Mouse (Mus musculus) left cerebral cortex, adult 2 months (tissue): Measurements from ENCODE around the gene Wdr83os. TPM values are rescaled to one million over a fixed set of nuclear protein-coding genes. Genes with fewer than 3 reads are reported as not detected.

Source experiments
- DNase-seq, 2 experiments: peaks; one replicate each; pipeline ENCODE4 v3.0.0; 2021 to 2022; ENCODE audit warnings: low spot score in 2 of 2, mixed read lengths in 1 of 2; ENCODE audit errors: extremely low spot score in 1 of 2
- H3K27ac ChIP-seq: fragments of 200-600 bp; 2 replicates; pipeline ENCODE4 v1.8.1; 2022
- H3K4me3 ChIP-seq: fragments of 200-600 bp; 2 replicates; pipeline ENCODE4 v1.8.1; 2022
- CTCF ChIP-seq: fragments of 200-600 bp; IDR thresholded peaks from 2 replicates; pipeline ENCODE4 v1.8.1; 2022; ENCODE audit warnings: antibody characterized with exemption, mild to moderate bottlenecking, moderate library complexity
- intact Hi-C: fragments of 180-260 bp; cut with DNase I; formaldehyde crosslinking; loops from one replicate; pipeline ENCODE4 v1.15.1; 2025
- total RNA-seq, 2 experiments: library from RNA; stranded (reverse); gene quantifications; 2 replicates each; pipeline ENCODE4 v1.2.3; 2021

Wdr83os gene
- total RNA-seq, 2 experiments from 2014 or later, result 55.6 to 55.7 TPM

DNA sequence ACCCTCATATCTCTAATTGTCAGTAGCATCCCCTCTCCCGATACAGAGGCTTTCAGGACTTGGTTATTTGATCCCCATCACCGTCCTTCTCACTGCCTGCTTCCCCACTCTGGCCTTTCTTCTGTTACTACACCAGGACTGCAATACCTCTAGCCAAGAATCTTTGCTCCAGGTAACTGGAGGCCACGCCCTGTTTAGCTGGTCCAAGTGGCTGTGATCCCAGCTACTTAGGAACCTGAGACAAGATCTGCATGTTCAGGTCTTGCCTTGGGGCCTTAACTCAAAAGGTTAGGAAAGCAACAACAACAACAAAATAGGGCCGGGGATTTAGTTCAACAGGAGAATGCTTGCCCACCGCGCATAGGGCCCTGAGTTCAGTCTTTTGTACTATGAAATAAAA, 36.9 kb upstream of the Wdr83os start:
- DNase-seq, result no peak
- Histone ChIP-seq H3K27ac (no peak overlapping the region), H3K4me3 (no peak overlapping the region)
- intact Hi-C loops, result no loop called here
- TF ChIP-seq CTCF, result no peak

DNA sequence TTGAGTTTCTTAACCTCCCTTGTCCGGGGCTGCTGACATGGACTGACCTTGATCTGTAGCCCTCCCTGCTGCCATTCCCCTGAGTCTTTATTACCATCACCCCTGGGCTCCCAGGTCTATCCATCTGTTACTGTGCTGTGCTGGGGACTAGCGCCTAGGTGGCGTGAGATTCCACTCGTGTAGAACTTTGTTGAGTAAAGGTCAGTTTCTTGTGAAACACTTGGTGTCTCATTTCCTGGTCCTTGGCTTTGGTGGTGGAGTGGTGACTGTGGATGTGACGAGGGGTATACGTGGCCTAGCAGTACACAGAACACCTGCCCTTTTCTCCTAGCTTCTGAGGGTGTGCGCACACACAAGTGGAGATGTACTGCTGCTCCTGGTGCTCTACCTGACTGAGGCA, 23.2 kb upstream of the Wdr83os start:
- intact Hi-C loops, result no loop called here
- TF ChIP-seq CTCF, result no peak
- H3K4me3 ChIP-seq, result no peak overlapping the region
- no peak for DNase-seq
- H3K27ac ChIP-seq, result no peak overlapping the region

DNA sequence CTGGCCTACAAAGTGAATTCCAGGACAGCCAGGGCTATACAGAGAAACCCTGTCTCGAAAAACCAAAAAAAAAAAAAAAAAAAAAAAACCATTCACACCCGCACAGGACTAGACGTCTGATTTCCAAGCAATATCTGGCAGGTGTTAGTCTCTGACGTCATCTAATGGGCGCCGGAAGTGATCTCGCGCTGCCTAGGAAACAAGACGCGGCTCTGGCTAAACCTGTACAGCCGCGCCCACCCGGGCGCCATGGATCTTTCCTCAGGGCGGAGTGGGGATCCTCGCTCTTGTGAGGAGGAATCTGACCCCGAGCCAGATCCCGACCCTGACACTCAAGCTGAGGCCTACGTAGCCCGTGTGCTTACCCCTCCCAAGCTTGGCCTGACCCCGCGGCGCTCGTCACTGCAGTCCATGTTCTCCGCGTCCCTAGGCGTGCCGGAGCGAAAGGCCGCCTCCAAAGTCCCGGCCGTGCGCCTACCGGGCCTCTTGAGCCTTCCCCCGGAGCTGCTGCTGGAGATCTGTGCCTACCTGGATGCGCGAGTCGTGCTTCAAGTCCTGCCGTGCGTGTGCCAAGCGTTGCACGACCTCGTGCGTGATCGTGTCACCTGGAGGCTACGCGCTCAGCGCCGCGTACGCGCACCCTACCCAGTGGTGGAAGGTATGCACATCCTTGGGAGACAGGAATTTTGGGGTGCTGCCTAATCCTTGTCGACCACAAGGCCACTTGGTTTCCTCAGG, 20.5 kb upstream of the Wdr83os start, which contains the start of gene Fbxw9:
TSS of gene Fbxw9 (plus strand) at position 177 of the 738 bp plus-strand sequence.
- peak within 1 kb of the TSS; percentile 86 for H3K4me3 ChIP-seq
- DNase-seq, result peak; percentile 88 to 90
- peak within 1 kb of the TSS; percentile 87 for H3K27ac ChIP-seq
- no peak for TF ChIP-seq CTCF
- intact Hi-C loops, result no loop called here

DNA sequence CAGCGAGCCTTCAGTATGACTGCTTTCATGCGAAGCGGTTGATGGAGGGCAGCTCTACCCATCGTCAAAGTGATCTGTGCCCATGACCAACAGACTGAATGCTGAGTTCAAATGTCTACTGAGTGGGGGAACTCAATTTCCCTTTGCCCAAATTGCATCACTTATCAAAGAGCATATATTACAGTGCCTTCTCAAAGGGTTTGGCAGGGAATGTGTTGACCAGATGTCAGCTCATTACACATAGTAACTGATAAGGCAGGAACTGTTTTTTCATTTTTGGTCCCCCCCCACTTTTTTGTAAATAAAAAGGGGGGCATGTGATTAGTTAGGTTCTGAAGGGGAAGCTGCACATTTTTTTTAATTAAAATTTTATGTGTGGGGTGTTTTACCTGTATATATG, 17.9 kb upstream of the Wdr83os start:
- Histone ChIP-seq H3K27ac (no peak overlapping the region), H3K4me3 (no peak overlapping the region)
- TF ChIP-seq CTCF, result no peak
- intact Hi-C loops, result no loop called here
- DNase-seq, result no peak

DNA sequence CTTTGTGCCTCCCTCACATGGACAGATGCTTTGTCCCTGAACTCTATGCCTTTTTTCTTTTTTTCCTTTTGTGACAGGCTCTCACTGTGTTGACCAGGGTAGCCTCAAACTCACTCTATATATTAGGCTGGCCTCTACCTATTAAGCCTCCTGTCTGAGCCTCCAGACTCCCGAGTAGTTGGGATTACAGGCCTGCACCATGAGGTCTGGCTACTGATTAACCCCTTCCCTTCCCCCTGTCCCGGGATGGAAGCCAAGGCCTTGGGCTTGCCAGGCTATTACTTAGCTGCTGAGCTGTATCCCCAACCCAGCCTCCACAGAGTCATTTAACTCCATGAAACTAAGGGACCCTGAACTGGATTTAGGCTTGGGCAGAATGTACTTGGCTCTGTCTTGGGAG, 15.3 kb upstream of the Wdr83os start:
- no peak for DNase-seq
- TF ChIP-seq CTCF, result no peak
- Histone ChIP-seq H3K27ac (no peak overlapping the region), H3K4me3 (no peak overlapping the region)
- intact Hi-C loops, result no loop called here

DNA sequence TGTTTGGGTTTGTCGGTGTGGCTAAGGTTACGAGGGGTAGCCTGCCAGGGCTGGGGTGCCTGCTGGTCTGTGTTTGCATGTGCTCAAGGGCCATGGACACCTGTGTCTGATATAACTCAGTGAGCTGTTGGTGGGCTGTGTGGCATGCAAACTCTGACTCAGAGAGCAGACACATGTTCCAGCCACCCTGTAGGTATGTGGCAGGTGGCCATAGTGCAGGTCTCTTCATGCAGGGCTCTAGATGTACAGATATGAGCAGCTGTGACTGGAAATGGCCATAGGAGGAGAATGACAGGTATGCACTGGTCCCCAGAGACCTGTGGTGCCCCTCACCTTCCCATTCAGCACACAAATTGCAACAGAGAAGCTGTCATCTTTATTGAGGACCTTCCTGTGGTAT, 13.4 kb upstream of the Wdr83os start:
- Histone ChIP-seq H3K4me3 (no peak overlapping the region), H3K27ac (no peak overlapping the region)
- DNase-seq, result no peak
- TF ChIP-seq CTCF, result no peak
- intact Hi-C loops, result no loop called here

DNA sequence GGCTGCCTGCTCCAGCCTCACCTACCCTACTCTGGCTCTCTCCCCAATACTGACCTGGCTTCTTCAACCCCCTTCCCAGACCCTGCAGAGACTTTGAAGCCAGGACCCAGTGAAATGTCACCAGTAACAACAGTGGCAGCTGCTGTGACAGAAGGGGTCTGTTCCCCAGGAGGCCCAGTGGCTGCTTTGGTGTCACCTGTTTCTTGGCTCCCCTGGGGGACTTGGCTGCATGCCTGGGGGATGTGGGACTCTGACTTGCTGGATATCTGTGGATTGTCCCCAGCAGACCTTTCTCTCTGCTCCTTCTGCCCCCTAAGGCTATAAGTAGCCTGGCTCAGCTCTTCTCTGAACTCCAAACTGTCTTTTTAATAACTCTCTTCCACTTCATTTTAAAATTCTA, 12.6 kb upstream of the Wdr83os start, which contains the start of gene Gm5741:
TSS of gene Gm5741 (minus strand) at position 1 of the 400 bp plus-strand sequence.
- Histone ChIP-seq H3K27ac (no peak within 1 kb of the TSS), H3K4me3 (no peak within 1 kb of the TSS)
- TF ChIP-seq CTCF, result no peak
- no peak for DNase-seq
- intact Hi-C loops, result no loop called here

DNA sequence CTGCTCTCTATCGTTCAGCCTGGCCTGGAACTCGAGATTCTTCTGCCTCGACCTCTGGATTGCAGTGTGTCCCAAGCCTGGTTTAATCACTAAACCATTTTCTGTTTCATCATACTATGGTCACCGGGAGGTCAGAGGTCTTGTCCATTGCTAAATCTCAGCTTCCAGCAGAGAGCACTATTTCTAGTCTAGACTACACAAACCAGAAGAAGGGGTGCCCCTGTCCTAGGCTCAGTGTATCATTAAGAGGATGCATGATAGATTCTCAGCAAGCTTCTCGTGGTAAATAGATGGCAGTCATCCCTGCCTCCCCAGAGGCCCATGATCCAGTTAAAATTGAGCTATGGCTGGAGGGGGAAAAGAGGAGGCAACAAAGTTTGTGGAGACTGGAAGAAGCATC, 9.5 kb upstream of the Wdr83os start:
- H3K4me3 ChIP-seq, result peak overlapping the region; percentile 70
- H3K27ac ChIP-seq, result peak overlapping the region; percentile 93; the same call in 1 of the 2 replicates
- no peak for TF ChIP-seq CTCF
- DNase-seq, result no peak
- intact Hi-C loops, result loop anchor here (5.0 kb wide), 2 partner anchors 44 to 94 kb away; partner anchors contain the start of genes Asna1, Junb and Trir

DNA sequence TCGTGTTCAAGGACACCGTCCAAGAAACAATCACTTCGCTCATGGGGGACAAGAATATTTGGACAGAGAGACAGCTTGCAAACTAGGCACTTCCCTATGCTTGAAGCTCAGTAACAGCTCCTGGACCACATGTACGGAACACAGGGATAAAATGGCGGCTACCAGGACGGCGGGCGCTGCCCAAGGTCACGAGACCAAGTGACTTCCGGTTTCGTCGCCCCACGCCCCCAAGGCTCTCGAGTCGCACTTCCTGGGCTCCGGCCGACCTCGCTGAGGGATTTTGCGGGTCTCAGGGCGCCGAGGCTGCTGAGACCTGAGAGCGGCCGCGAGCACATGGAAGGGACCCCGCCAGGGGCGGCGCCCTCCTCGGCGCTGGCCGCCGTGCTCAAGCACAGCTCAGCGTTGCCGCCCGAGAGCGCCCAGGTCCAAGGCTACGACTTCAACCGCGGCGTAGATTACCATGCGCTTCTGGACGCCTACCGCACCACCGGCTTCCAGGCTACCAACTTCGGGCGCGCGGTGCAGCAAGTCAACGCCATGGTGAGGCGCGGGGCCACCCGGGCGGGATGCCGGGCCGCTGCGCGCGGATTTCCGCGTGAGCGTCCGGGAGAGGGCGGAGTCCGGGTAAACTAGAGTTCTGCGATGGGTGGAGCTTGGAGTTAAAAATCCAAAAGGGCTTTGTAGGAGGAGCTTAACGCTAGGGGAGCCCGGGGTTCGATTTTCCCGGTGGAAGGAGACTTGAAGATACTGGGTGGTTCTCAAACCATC, 8.8 kb upstream of the Wdr83os start, which contains the start of gene Dhps:
TSS of gene Dhps (plus strand) at position 244 of the 768 bp plus-strand sequence.
- H3K4me3 ChIP-seq, result peak within 1 kb of the TSS; percentile 70
- TF ChIP-seq CTCF, result peak; percentile 18
- peak within 1 kb of the TSS; percentile 93 for H3K27ac ChIP-seq
- DNase-seq, result peak; percentile 88 to 90
- intact Hi-C loops, result loop anchor here (5.0 kb wide), 2 partner anchors 44 to 94 kb away; partner anchors contain the start of genes Asna1, Junb and Trir

DNA sequence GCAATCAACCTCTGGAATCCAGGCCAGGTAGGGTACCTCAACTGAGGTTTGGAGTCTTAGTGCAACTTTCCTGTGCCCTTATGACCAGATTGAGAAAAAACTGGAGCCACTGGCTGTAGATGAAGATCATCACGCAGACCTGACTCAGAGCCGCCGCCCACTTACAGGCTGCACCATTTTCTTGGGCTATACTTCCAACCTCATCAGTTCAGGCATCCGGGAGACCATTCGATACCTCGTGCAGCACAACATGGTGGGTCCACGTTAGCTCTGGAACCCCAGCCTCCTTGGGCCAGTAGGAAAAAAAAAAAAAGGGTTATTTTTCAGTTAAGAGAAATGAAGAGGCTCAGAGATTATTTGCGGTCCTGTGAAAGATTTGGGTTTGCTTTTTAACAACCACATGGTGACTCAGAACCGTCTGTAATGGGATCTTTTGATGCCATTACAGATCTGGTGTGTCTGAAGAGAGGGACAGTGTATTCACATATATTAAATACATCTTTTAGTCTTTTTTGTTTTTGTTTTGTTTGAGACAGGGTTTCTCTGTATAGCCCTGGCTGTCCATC, 8.1 kb upstream of the Wdr83os start:
- DNase-seq, result no peak
- intact Hi-C loops, result loop anchor here (5.0 kb wide), 2 partner anchors 45 to 95 kb away; partner anchors contain the start of genes Asna1, Junb and Trir
- H3K4me3 ChIP-seq, result peak overlapping the region; percentile 70
- TF ChIP-seq CTCF, result no peak
- H3K27ac ChIP-seq, result peak overlapping the region; percentile 93

DNA sequence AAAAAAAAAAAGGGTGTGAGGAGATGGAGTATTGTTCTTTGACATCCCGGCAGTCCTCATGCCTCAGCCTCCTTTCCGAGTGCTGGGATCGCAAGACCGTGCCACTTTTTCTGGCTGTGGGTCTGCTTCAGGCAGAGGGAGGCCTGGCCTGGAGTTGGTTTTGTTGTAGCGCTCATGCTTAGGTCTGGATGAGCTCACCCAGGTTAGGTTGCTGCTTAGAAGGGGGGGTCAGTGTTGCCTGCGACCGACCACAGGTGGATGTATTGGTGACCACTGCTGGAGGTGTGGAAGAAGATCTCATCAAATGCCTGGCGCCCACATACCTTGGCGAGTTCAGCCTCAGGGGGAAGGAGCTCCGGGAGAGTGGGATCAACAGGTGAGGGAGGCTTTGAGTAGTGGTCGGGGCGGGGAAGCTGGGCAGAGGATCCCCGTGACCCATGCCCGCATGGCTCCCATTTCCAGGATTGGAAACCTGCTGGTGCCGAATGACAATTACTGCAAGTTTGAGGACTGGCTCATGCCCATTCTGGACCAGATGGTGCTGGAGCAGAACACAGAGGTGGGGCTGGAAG, 7.4 kb upstream of the Wdr83os start:
- TF ChIP-seq CTCF, result no peak
- intact Hi-C loops, result loop anchor here (5.0 kb wide), 2 partner anchors 46 to 96 kb away; partner anchors contain the start of genes Asna1, Junb and Trir
- no peak for DNase-seq
- H3K27ac ChIP-seq, result no peak overlapping the region; the same call in 1 of the 2 replicates
- H3K4me3 ChIP-seq, result no peak overlapping the region; the same call in 1 of the 2 replicates
